Mouse (Mus musculus): Measurements from ENCODE around the gene Slc2a12.
A peak's percentile ranks its signal among the peaks of the same experiment; 100 is the strongest.

- TF ChIP-seq TCF12 (IDR thresholded peaks at IDR 0.05; ENCODE audit: insufficient read depth, poor library complexity, severe bottlenecking) (peak; percentile 55), REST (IDR thresholded peaks at IDR 0.05; ENCODE audit: insufficient read depth, insufficient read length) (no peak), POLR2A (IDR thresholded peaks at IDR 0.05; ENCODE audit: insufficient read length, low read depth) (no peak), MYOG (IDR thresholded peaks at IDR 0.05; ENCODE audit: control insufficient read depth in 1 of 3, insufficient read depth in 1 of 3, insufficient read length in 2 of 3, low read depth in 2 of 3) (no peak), MYOD1 (IDR thresholded peaks at IDR 0.05; ENCODE audit: control insufficient read depth in 1 of 3, insufficient read length in 2 of 3, low read depth in 2 of 3) (peak; percentile 67 to 83 (median 82)), MAX (IDR thresholded peaks at IDR 0.05; ENCODE audit: low read depth) (no peak), USF1 (IDR thresholded peaks at IDR 0.05; ENCODE audit: low read depth) (no peak), E2F4 (IDR thresholded peaks at IDR 0.05; ENCODE audit: insufficient read depth) (no peak), SRF (IDR thresholded peaks at IDR 0.05; ENCODE audit: control insufficient read depth, insufficient read length, low read depth) (no peak), POLR2AphosphoS2 (IDR thresholded peaks at IDR 0.05; ENCODE audit: insufficient read length, low read depth) (no peak), CEBPB (IDR thresholded peaks at IDR 0.05; ENCODE audit: insufficient read depth, poor library complexity, severe bottlenecking) (no peak), TCF3 (IDR thresholded peaks at IDR 0.05; ENCODE audit: insufficient read length, low read depth) (no peak)
Measured at GRCm38 (mm10) chr10:22608799-22609357, 35.9 kb upstream of the Slc2a12 start.
